Mouse (Mus musculus) megakaryocyte, embryonic 14.5 days (primary cell): Measurements from ENCODE around the gene Smim9.

Experiments
- FLI1 ChIP-seq: IDR thresholded peaks from 2 replicates; pipeline ENCODE4 v1.6.1; 2012; ENCODE audit warnings: low read length, inconsistent platforms, mixed read lengths
- GATA1 ChIP-seq: IDR thresholded peaks from 3 replicates; pipeline ENCODE4 v1.6.1; 2012; ENCODE audit warnings: mixed read lengths, low read length, inconsistent platforms, borderline replicate concordance

DNA sequence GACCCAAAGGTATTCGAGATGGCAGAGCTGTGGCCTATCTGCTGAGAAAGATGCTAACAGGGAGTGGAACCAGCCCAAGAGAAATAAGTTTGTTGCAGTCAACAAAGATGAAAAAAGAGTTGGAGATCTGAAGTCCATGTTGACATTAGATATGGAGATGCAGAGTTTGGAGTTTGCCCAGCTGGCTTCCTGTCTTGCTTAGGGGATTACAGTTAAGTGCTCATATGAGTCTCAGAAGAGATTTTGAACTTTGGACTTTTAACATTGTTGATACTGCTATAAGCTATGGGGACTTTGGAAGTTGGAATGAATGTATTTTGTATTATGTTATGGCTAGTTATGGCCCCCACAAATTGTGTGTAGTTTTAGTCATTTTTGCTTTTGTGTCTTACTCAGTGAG is 11.3 kb downstream of the Smim9 start:
- no peak for TF ChIP-seq GATA1
- TF ChIP-seq FLI1, result no peak
